Mouse (Mus musculus) limb, embryonic 14.5 days (tissue): Measurements from ENCODE around the gene AC129217.1. TPM values are rescaled to one million over a fixed set of nuclear protein-coding genes. Genes with fewer than 3 reads are reported as not detected.

Experiments
- ATAC-seq: fragments of 200-750 bp; cut with Nextera tagmentation; 2 replicates; pipeline ENCODE4 v1.8.0; 2017; ENCODE audit warnings: low read depth, moderate number of reproducible peaks, moderate TSS enrichment; ENCODE audit not compliant: low FRiP score
- DNase-seq: peaks from one replicate; pipeline ENCODE4 v3.0.0-alpha.2; 2015; ENCODE audit warnings: low spot score
- H3K27ac ChIP-seq: fragments of 300-500 bp; sonication (generic); replicated peaks from 2 replicates; pipeline ENCODE4 v1.5.1; 2014; ENCODE audit warnings: low read depth, mild to moderate bottlenecking, low read length, moderate library complexity, mixed read lengths
- H3K27me3 ChIP-seq: fragments of 300-500 bp; sonication (generic); 2 replicates; pipeline ENCODE4 v1.6.1; 2014; ENCODE audit warnings: low read length, mixed read lengths; ENCODE audit not compliant: control insufficient read depth, insufficient read depth
- H3K36me3 ChIP-seq: fragments of 300-500 bp; sonication (generic); 2 replicates; pipeline ENCODE4 v1.6.1; 2014; ENCODE audit warnings: mild to moderate bottlenecking, low read length, moderate library complexity, mixed read lengths; ENCODE audit not compliant: control insufficient read depth, insufficient read depth
- H3K4me1 ChIP-seq: fragments of 300-500 bp; sonication (generic); 2 replicates; pipeline ENCODE4 v1.6.1; 2014; ENCODE audit warnings: antibody characterized with exemption, low read length, mixed read lengths; ENCODE audit not compliant: control insufficient read depth, insufficient read depth
- H3K4me2 ChIP-seq: fragments of 300-500 bp; sonication (generic); replicated peaks from 2 replicates; pipeline ENCODE4 v1.6.1; 2014; ENCODE audit warnings: low read depth, mild to moderate bottlenecking, low read length, moderate library complexity; ENCODE audit not compliant: severe bottlenecking
- H3K4me3 ChIP-seq: fragments of 300-500 bp; sonication (generic); replicated peaks from 2 replicates; pipeline ENCODE4 v1.5.1; 2014; ENCODE audit warnings: low read length
- H3K9ac ChIP-seq: fragments of 300-500 bp; sonication (generic); 2 replicates; pipeline ENCODE4 v1.6.1; 2014; ENCODE audit warnings: mild to moderate bottlenecking, low read depth, low read length, moderate library complexity; ENCODE audit not compliant: severe bottlenecking
- H3K9me3 ChIP-seq: fragments of 300-500 bp; sonication (generic); 2 replicates; pipeline ENCODE4 v1.6.1; 2016; ENCODE audit warnings: low read length; ENCODE audit not compliant: control insufficient read depth
- POLR2A ChIP-seq: fragments of 200-500 bp; IDR thresholded peaks from 2 replicates; pipeline ENCODE4 v1.8.0; 2012; ENCODE audit warnings: inconsistent platforms, mild to moderate bottlenecking, moderate library complexity, borderline replicate concordance; ENCODE audit not compliant: insufficient read depth, insufficient read length; ENCODE audit errors: extremely low read depth
- WGBS: fragments of 180-500 bp; shearing (Covaris S2); extraction: QIAGEN DNeasy Blood & Tissue Kit; methylation state at CpG from one replicate; pipeline ENCODE4 v1.1.7; 2014; 5-methylcytosine and 5-hydroxymethylcytosine counted together
- polyA plus RNA-seq, 2 experiments: library from polyadenylated mRNA; depleted of rRNA in 1 of 2; stranded (reverse) in 1 of 2; unstranded in 1 of 2; fragments of >200 nt; fragmentation: Nextera tagmentation in 1 of 2; extraction: Ambion mirVana in 1 of 2; gene quantifications; 2 replicates each; pipeline versions ENCODE4 v1.2.1 to v1.2.3; 2012 to 2014

Gene AC129217.1
- polyA plus RNA-seq, 2 experiments, result 3.0 TPM; not detected in 1

- ATAC-seq, result peak; percentile 97
These were observed 42.0 kb downstream of the AC129217.1 start, which contains the start of gene Ubxn1 for GRCm38 (mm10) chr19:8871267-8872186. Gene Ubxn1 (plus strand): TSS chr19:8871496.

GRCm38 (mm10) chr19:8872266-8872840 is 42.8 kb downstream of the AC129217.1 start:
- H3K27ac ChIP-seq, result no peak overlapping the region
- WGBS, result 79% methylated on average over 10 of the region's 10 CpGs

More at GRCm38 (mm10) chr19:8871267-8872186, 42.0 kb downstream of the AC129217.1 start, which contains the start of gene Ubxn1:
- peaks cover 4% of the 10 kb centered on the region; the same call in 1 of the 2 replicates for H3K4me1 ChIP-seq
- peak within 1 kb of the TSS; percentile 91 for H3K4me3 ChIP-seq
- 3% methylated on average over 52 of the region's 59 CpGs for WGBS
- peaks cover 32% of the 10 kb centered on the region for H3K36me3 ChIP-seq
- peak within 1 kb of the TSS; percentile 88 for H3K4me2 ChIP-seq
- DNase-seq, result peak; percentile 96
- H3K27ac ChIP-seq, result peak within 1 kb of the TSS; percentile 63
- H3K9ac ChIP-seq, result peak within 1 kb of the TSS; percentile 93
- no peaks in the 10 kb centered on the region for H3K27me3 ChIP-seq
- no peaks in the 10 kb centered on the region for H3K9me3 ChIP-seq
- TF ChIP-seq POLR2A, result peak; percentile 60; the same call in 1 of the 2 replicates

GRCm38 (mm10) chr19:8875031-8875430 is 45.5 kb downstream of the AC129217.1 start:
- Histone ChIP-seq H3K4me1 (peaks cover 8% of the 10 kb centered on the region; the same call in 1 of the 2 replicates), H3K9me3 (no peaks in the 10 kb centered on the region), H3K4me3 (no peak overlapping the region), H3K27ac (no peak overlapping the region), H3K36me3 (peaks cover 41% of the 10 kb centered on the region), H3K9ac (no peak overlapping the region), H3K27me3 (no peaks in the 10 kb centered on the region), H3K4me2 (no peak overlapping the region)
- TF ChIP-seq POLR2A, result no peak
- 94% methylated on average over 7 of the region's 7 CpGs for WGBS
- ATAC-seq (no peak), DNase-seq (no peak)

More at GRCm38 (mm10) chr19:8872266-8872840, 42.8 kb downstream of the AC129217.1 start:
- ATAC-seq, result no peak
- H3K4me1 ChIP-seq, result peaks cover 4% of the 10 kb centered on the region; the same call in 1 of the 2 replicates
- no peaks in the 10 kb centered on the region for H3K27me3 ChIP-seq
- no peak for DNase-seq
- TF ChIP-seq POLR2A, result no peak
- peak overlapping the region; percentile 91 for H3K4me3 ChIP-seq
- H3K36me3 ChIP-seq, result peaks cover 36% of the 10 kb centered on the region
- H3K9me3 ChIP-seq, result no peaks in the 10 kb centered on the region
- peak overlapping the region; percentile 88 for H3K4me2 ChIP-seq
- peak overlapping the region; percentile 93 for H3K9ac ChIP-seq

DNA sequence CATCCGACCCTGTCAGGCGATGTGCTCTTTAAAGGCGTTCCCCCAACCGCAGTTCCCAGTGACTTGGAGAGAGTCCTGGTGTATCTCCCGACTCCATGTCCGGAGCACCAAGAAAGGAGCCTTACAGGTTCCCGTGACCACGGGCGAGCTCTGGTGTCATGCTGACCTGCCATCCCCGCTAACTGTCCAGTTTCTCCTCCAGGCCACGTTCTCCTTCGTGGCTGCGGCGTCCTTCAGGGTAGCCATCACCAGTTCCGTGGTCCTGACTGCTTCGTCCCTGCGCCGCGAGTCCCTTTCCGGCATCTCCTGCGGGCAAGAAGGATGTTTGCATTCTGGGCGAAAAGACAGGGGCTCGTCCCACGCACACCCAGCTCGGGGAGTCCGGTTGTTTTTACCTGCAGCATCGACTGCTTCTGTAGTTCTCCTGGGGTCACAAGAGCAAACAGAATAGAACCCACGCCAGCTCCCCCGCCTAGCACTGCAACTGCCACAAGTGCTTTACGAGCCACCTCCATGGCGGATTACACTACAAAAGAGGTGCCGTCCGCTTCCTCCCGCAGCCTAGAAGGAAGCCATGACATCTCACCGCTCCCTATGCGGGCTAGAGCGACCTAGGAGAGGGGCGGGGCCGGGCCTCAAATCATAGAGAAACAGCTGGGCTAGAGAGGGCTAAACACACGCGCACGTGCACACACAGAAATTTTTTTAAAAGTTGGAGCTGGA is 50.9 kb downstream of the AC129217.1 start, which contains the start of gene Uqcc3:
Gene Uqcc3 (minus strand): TSS at position 613 of the 723 bp plus-strand sequence.
- Histone ChIP-seq H3K4me3 (peak within 1 kb of the TSS; percentile 71), H3K9me3 (no peaks in the 10 kb centered on the region), H3K4me2 (peak within 1 kb of the TSS; percentile 80), H3K27me3 (no peaks in the 10 kb centered on the region), H3K27ac (peak within 1 kb of the TSS; percentile 75), H3K9ac (peak within 1 kb of the TSS; percentile 83), H3K4me1 (peaks cover 5% of the 10 kb centered on the region; the same call in 1 of the 2 replicates), H3K36me3 (peaks cover 20% of the 10 kb centered on the region)
- WGBS, result 2% methylated on average over 42 of the region's 42 CpGs
- DNase-seq (peak; percentile 91), ATAC-seq (peak; percentile 95)
- peak; percentile 86; the same call in 1 of the 2 replicates for TF ChIP-seq POLR2A

DNA sequence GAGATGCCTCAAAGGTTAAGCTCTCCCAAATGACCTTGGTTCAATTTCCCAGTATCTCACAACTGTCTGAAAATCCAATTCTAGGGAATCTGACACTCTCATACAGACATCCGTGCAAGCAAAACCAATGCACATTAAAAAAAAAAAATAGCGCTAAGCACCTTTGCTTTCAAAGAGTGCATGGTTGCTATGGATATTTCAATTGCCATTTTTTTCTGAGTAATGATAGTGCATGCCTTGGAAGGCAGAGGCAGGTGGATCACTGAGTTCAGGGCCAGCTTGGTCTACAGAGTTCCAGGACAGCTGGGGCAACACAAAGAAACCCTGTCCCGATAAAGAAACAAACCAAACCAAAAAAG is 51.4 kb downstream of the AC129217.1 start:
- WGBS, result 19% methylated on average over 3 of the region's 3 CpGs

More for the DNA sequence above, 51.4 kb downstream of the AC129217.1 start:
- H3K4me1 ChIP-seq, result peaks cover 5% of the 10 kb centered on the region; the same call in 1 of the 2 replicates
- peak overlapping the region; percentile 80 for H3K4me2 ChIP-seq
- H3K4me3 ChIP-seq, result peak overlapping the region; percentile 71
- TF ChIP-seq POLR2A, result no peak
- H3K27ac ChIP-seq, result no peak overlapping the region; the same call in 1 of the 2 replicates
- no peak for DNase-seq
- no peak; the same call in 1 of the 2 replicates for ATAC-seq
- no peaks in the 10 kb centered on the region for H3K9me3 ChIP-seq
- H3K27me3 ChIP-seq, result no peaks in the 10 kb centered on the region
- peak overlapping the region; percentile 83; the same call in 1 of the 2 replicates for H3K9ac ChIP-seq
- peaks cover 15% of the 10 kb centered on the region for H3K36me3 ChIP-seq
